Mouse (Mus musculus) olfactory bulb, adult 2 months (tissue): ENCODE results near the gene Fam168a.

ENCODE experiments used
- CTCF ChIP-seq: fragments of 200-500 bp; IDR thresholded peaks from 2 replicates; pipeline ENCODE4 v1.5.1; 2012; ENCODE audit warnings: low read depth, mild to moderate bottlenecking, low read length, moderate library complexity; ENCODE audit not compliant: insufficient read depth
- POLR2A ChIP-seq: fragments of 200-500 bp; IDR thresholded peaks from 2 replicates; pipeline ENCODE4 v1.6.1; 2012; ENCODE audit warnings: mild to moderate bottlenecking, low read depth, low read length, moderate library complexity; ENCODE audit not compliant: insufficient read depth

DNA sequence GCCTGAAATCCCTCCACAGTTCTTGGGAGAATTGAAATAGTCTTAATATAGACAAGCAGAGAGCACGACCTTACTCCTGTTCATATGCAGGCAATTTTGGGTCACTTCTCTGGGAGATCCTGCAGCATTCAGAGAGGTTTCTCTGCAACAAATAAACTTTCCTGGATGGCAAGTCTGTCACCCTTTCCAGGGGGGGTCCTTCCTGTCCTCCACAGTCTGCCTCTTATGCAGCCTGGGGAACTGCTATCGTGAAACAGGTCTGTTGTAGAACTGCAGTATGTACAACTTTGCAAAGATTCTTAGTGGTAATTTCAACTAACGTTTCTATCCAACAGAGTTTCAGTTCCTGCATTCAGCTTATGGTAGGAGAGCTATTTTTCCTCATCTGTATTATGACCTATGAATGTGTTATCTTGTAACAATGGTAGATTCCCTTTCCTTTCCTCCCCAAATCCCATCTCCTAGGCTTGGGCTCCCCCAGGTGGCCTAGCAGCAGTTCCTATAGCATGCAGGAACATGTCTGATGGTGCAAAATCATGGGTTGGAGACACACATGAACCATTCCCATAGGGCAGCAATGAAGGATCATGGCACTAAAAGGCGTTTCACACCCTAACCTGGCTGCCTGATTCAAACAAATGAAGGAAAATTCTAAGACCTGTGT is 112.1 kb downstream of the Fam168a start:
- TF ChIP-seq POLR2A (no peak), CTCF (no peak)
